Mouse (Mus musculus): ENCODE measurements around the gene Elovl7. TPM values are rescaled to one million over a fixed set of nuclear protein-coding genes. Genes with fewer than 3 reads are reported as not detected.

The Elovl7 gene
- total RNA-seq, 2 experiments from 2014 or later: 0.46 to 1.6 TPM

- ATAC-seq (replicated peaks; ENCODE audit: low FRiP score, low TSS enrichment, poor library complexity, severe bottlenecking): no peak
Observed at GRCm38 (mm10) chr13:108229634-108230330, 15.6 kb downstream of the Elovl7 start.

GRCm38 (mm10) chr13:108240012-108240411 lies 25.8 kb downstream of the Elovl7 start:
- ATAC-seq (replicated peaks; ENCODE audit: low FRiP score, low TSS enrichment, poor library complexity, severe bottlenecking): no peak

- ATAC-seq (replicated peaks; ENCODE audit: low FRiP score, low TSS enrichment, poor library complexity, severe bottlenecking): no peak
Observed at GRCm38 (mm10) chr13:108241715-108242114, 27.5 kb downstream of the Elovl7 start.

GRCm38 (mm10) chr13:108245086-108245697 lies 31.0 kb downstream of the Elovl7 start:
- no peak for ATAC-seq (replicated peaks; ENCODE audit: low FRiP score, low TSS enrichment, poor library complexity, severe bottlenecking)

GRCm38 (mm10) chr13:108251106-108251505 lies 36.9 kb downstream of the Elovl7 start:
- ATAC-seq (replicated peaks; ENCODE audit: low FRiP score, low TSS enrichment, poor library complexity, severe bottlenecking): no peak

- no peak for ATAC-seq (replicated peaks; ENCODE audit: low FRiP score, low TSS enrichment, poor library complexity, severe bottlenecking)
Observed at GRCm38 (mm10) chr13:108253977-108254376, 39.8 kb downstream of the Elovl7 start.

- no peak for ATAC-seq (replicated peaks; ENCODE audit: low FRiP score, low TSS enrichment, poor library complexity, severe bottlenecking)
Observed at GRCm38 (mm10) chr13:108263042-108263441, 48.8 kb downstream of the Elovl7 start.

GRCm38 (mm10) chr13:108265394-108265793 lies 51.2 kb downstream of the Elovl7 start:
- no peak for ATAC-seq (replicated peaks; ENCODE audit: low FRiP score, low TSS enrichment, poor library complexity, severe bottlenecking)

GRCm38 (mm10) chr13:108267841-108268634 lies 53.8 kb downstream of the Elovl7 start:
- ATAC-seq (replicated peaks; ENCODE audit: low FRiP score, low TSS enrichment, poor library complexity, severe bottlenecking): no peak

- ATAC-seq (replicated peaks; ENCODE audit: low FRiP score, low TSS enrichment, poor library complexity, severe bottlenecking): 0 out of 2 replicates have a peak, but pooled peaks have one; percentile 30
Observed at GRCm38 (mm10) chr13:108271458-108272148, 57.4 kb downstream of the Elovl7 start.

GRCm38 (mm10) chr13:108272332-108272731 lies 58.1 kb downstream of the Elovl7 start:
- no peak for ATAC-seq (replicated peaks; ENCODE audit: low FRiP score, low TSS enrichment, poor library complexity, severe bottlenecking)

GRCm38 (mm10) chr13:108273034-108273433 lies 58.8 kb downstream of the Elovl7 start:
- ATAC-seq (replicated peaks; ENCODE audit: low FRiP score, low TSS enrichment, poor library complexity, severe bottlenecking): no peak

GRCm38 (mm10) chr13:108273456-108273855 lies 59.3 kb downstream of the Elovl7 start:
- no peak for ATAC-seq (replicated peaks; ENCODE audit: low FRiP score, low TSS enrichment, poor library complexity, severe bottlenecking)

GRCm38 (mm10) chr13:108276561-108276960 lies 62.4 kb downstream of the Elovl7 start:
- no peak for ATAC-seq (replicated peaks; ENCODE audit: low FRiP score, low TSS enrichment, poor library complexity, severe bottlenecking)

GRCm38 (mm10) chr13:108277320-108277719 lies 63.1 kb downstream of the Elovl7 start:
- ATAC-seq (replicated peaks; ENCODE audit: low FRiP score, low TSS enrichment, poor library complexity, severe bottlenecking): no peak

- ATAC-seq (replicated peaks; ENCODE audit: low FRiP score, low TSS enrichment, poor library complexity, severe bottlenecking): no peak
Observed at GRCm38 (mm10) chr13:108278592-108278991, 64.4 kb downstream of the Elovl7 start.

- no peak for ATAC-seq (replicated peaks; ENCODE audit: low FRiP score, low TSS enrichment, poor library complexity, severe bottlenecking)
Observed at GRCm38 (mm10) chr13:108284312-108284711, 70.1 kb downstream of the Elovl7 start.

GRCm38 (mm10) chr13:108287953-108288352 lies 73.7 kb downstream of the Elovl7 start:
- no peak for ATAC-seq (replicated peaks; ENCODE audit: low FRiP score, low TSS enrichment, poor library complexity, severe bottlenecking)

GRCm38 (mm10) chr13:108289436-108289835 lies 75.2 kb downstream of the Elovl7 start:
- ATAC-seq (replicated peaks; ENCODE audit: low FRiP score, low TSS enrichment, poor library complexity, severe bottlenecking): no peak

- no peak for ATAC-seq (replicated peaks; ENCODE audit: low FRiP score, low TSS enrichment, poor library complexity, severe bottlenecking)
Observed at GRCm38 (mm10) chr13:108290314-108290713, 76.1 kb downstream of the Elovl7 start.

All from megakaryocyte-erythroid progenitor cell, adult 5-6 weeks (primary cell).